Mouse (Mus musculus): ENCODE results near the gene Hspa1a.
"Not testable (repeated sequence)": the region's sequence is repeated elsewhere in the genome, so short reads cannot be mapped to it uniquely, and the experiment has no call there.

Gene Hspa1a

GRCm38 (mm10) chr17:35000717-35001451 is 28.9 kb upstream of the Hspa1a start, which contains the start of gene Vars:
Vars (plus strand) TSS chr17:35000987.
- DNase-seq = peak; percentile 93

GRCm38 (mm10) chr17:34999871-35000716 is 28.1 kb upstream of the Hspa1a start:
- DNase-seq = not testable (repeated sequence)

- no peak for DNase-seq
These were observed 26.8 kb upstream of the Hspa1a start for GRCm38 (mm10) chr17:34998526-34999430.

- DNase-seq = no peak
These were observed 25.2 kb upstream of the Hspa1a start for GRCm38 (mm10) chr17:34997142-34997483.

- no peak for DNase-seq
These were observed 24.6 kb upstream of the Hspa1a start for GRCm38 (mm10) chr17:34996411-34997141.

GRCm38 (mm10) chr17:34995927-34996326 is 24.0 kb upstream of the Hspa1a start:
- DNase-seq = not testable (repeated sequence)

GRCm38 (mm10) chr17:34995192-34995591 is 23.2 kb upstream of the Hspa1a start:
- not testable (repeated sequence) for DNase-seq

- no peak for DNase-seq
These were observed 22.8 kb upstream of the Hspa1a start for GRCm38 (mm10) chr17:34994751-34995150.

- DNase-seq = peak; percentile 44
These were observed 12.3 kb upstream of the Hspa1a start for GRCm38 (mm10) chr17:34984218-34984617.

GRCm38 (mm10) chr17:34982328-34982727 is 10.4 kb upstream of the Hspa1a start:
- no peak for DNase-seq

GRCm38 (mm10) chr17:34981690-34982180 is 9.8 kb upstream of the Hspa1a start, which contains the start of gene Lsm2:
Lsm2 (plus strand) TSS chr17:34981862.
- peak; percentile 94 for DNase-seq

- peak; percentile 77 for DNase-seq
These were observed 8.7 kb upstream of the Hspa1a start for GRCm38 (mm10) chr17:34980655-34981054.

GRCm38 (mm10) chr17:34979631-34980030 is 7.7 kb upstream of the Hspa1a start:
- DNase-seq = no peak

- no peak for DNase-seq
These were observed 6.3 kb upstream of the Hspa1a start for GRCm38 (mm10) chr17:34978239-34978638.

GRCm38 (mm10) chr17:34977000-34977399 is 5.0 kb upstream of the Hspa1a start:
- DNase-seq = no peak

- no peak for DNase-seq
These were observed 3.9 kb upstream of the Hspa1a start for GRCm38 (mm10) chr17:34975581-34976492.

GRCm38 (mm10) chr17:34971694-34972068 is 275 bp downstream of the Hspa1a start:
- DNase-seq = not testable (repeated sequence)

- not testable (repeated sequence) for DNase-seq
These were observed 1.1 kb downstream of the Hspa1a start for GRCm38 (mm10) chr17:34970850-34971249.

- not testable (repeated sequence) for DNase-seq
These were observed 2.1 kb downstream of the Hspa1a start, which contains the start of gene Gm20481 for GRCm38 (mm10) chr17:34969822-34970221. Gm20481 (plus strand) TSS chr17:34969912.

GRCm38 (mm10) chr17:34965627-34966026 is 6.3 kb downstream of the Hspa1a start:
- DNase-seq = no peak

GRCm38 (mm10) chr17:34964640-34965049 is 7.3 kb downstream of the Hspa1a start:
- DNase-seq = peak; percentile 65
